ENCODE assay signal across 9 mouse cellular contexts in genomic region chr10:37014274-37015107, GRCm38 (mm10). TPM values are rescaled to one million over a fixed set of nuclear protein-coding genes. Genes with fewer than 3 reads are reported as not detected.
A peak's percentile ranks its signal among the peaks of the same experiment; 100 is the strongest.
DNase-seq lines count a peak whose midpoint lies in the region; ATAC-seq and TF ChIP-seq lines count a peak whose summit lies in the region.
"Had no signal": no experiment of that assay in that cellular context is flagged by ENCODE, and none has a peak within 500 bp of the region (broad histone marks: within the 10 kb centered on the region; RNA-seq: fewer than 3 reads in every experiment).

No protein-coding gene starts in this region.

- WGBS in lung, embryonic 16.5 days, result 50% methylated on average over 8 of the region's 8 CpGs

- peak; percentile 70 for DNase-seq in ES-E14 (ENCODE audit: low read depth, low spot score)
- DNase-seq in adrenal gland, postnatal 10 days, result peak; percentile 80
- DNase-seq in embryo, embryonic 9.5 days (ENCODE audit: extremely low spot score), result peak; percentile 62
- DNase-seq in heart, postnatal 14 days, result peak; percentile 74 to 82
- peak; percentile 57 to 84 for DNase-seq in kidney, postnatal 36 days
- DNase-seq in retina, adult 2 months (ENCODE audit: low read depth, low spot score), result peak; percentile 43

- H3K27me3 ChIP-seq in lung, embryonic 16.5 days (ENCODE audit: control insufficient read depth, insufficient read depth, low read depth, low read length), result no peaks in the 10 kb centered on the region
- H3K27me3 ChIP-seq: megakaryocyte, embryonic 14.5 days had no signal

- no peaks in the 10 kb centered on the region for H3K9me3 ChIP-seq in ES-E14 (ENCODE audit: control insufficient read depth, insufficient read depth, low read depth, low read length)
- H3K9me3 ChIP-seq in lung, embryonic 16.5 days (ENCODE audit: control insufficient read depth, low read length), result no peaks in the 10 kb centered on the region
- H3K9me3 ChIP-seq: megakaryocyte, embryonic 14.5 days had no signal

- no peaks in the 10 kb centered on the region for H3K36me3 ChIP-seq in ES-E14 (ENCODE audit: control insufficient read depth, insufficient read depth, low read length, poor library complexity, severe bottlenecking)
- H3K36me3 ChIP-seq in lung, embryonic 16.5 days (ENCODE audit: control insufficient read depth, insufficient read depth, low read length), result no peaks in the 10 kb centered on the region

- in situ Hi-C loops in ES-E14 (cut with MboI; ENCODE audit: low sequenced_read_pairs in 2 of 2, unreplicated experiment in 2 of 2), result no loop called here

- no peak overlapping the region for H3K27ac ChIP-seq in ES-E14 (ENCODE audit: insufficient read depth, low read depth, low read length, poor library complexity, severe bottlenecking)
- no peak overlapping the region for H3K27ac ChIP-seq in lung, embryonic 16.5 days (ENCODE audit: low read length)

- no peak overlapping the region for H3K4me3 ChIP-seq in ES-E14 (ENCODE audit: insufficient read depth in 1 of 2, low read depth in 1 of 2, low read length in 2 of 2, poor library complexity in 1 of 2, severe bottlenecking in 1 of 2)
- no peak overlapping the region for H3K4me3 ChIP-seq in lung, embryonic 16.5 days (ENCODE audit: low read length)
- H3K4me3 ChIP-seq: megakaryocyte, embryonic 14.5 days had no signal

- peak; percentile 82 for ATAC-seq in lung, embryonic 16.5 days (ENCODE audit: low read depth)
- no peak for ATAC-seq in monocyte, adult 5-6 weeks (replicated peaks; ENCODE audit: insufficient number of reproducible peaks, low FRiP score, low TSS enrichment, poor library complexity, severe bottlenecking)

- no peak overlapping the region for H3K9ac ChIP-seq in ES-E14 (ENCODE audit: insufficient read depth, low read depth, low read length, poor library complexity, severe bottlenecking)
- H3K9ac ChIP-seq in lung, embryonic 16.5 days (ENCODE audit: low read length), result no peak overlapping the region

- H3K4me1 ChIP-seq in ES-E14 (ENCODE audit: control insufficient read depth in 2 of 2, insufficient read depth in 2 of 2, low read length in 2 of 2, poor library complexity in 1 of 2), result peaks cover 0 to 3% of the 10 kb centered on the region in 2 experiments; a peak in 1 of 4 replicates
- H3K4me1 ChIP-seq in lung, embryonic 16.5 days (replicated peaks; ENCODE audit: control insufficient read depth, insufficient read depth, low read length), result no peaks in the 10 kb centered on the region
- H3K4me1 ChIP-seq: megakaryocyte, embryonic 14.5 days had no signal

- H3K4me2 ChIP-seq in lung, embryonic 16.5 days (ENCODE audit: low read depth, low read length), result no peak overlapping the region

- intact Hi-C loops in heart, postnatal 14 days (cut with DNase I), result loop anchor here (2.0 to 5.0 kb wide), 4 partner anchors 58 to 1834 kb away; partner anchors contain the start of gene Marcks

TF ChIP-seq in ES-E14, 5 proteins besides CTCF, POLR2A, EP300 and RAD21:
- no peak for TF ChIP-seq HCFC1 (IDR thresholded peaks at IDR 0.05; ENCODE audit: borderline replicate concordance, insufficient read depth, low read length)
- peak; percentile 94 for TF ChIP-seq ZC3H11A (IDR thresholded peaks at IDR 0.05; ENCODE audit: borderline replicate concordance, low read depth, low read length)

RNA-seq across cellular contexts. Expression of gene Hdac2, which starts 40.1 kb away (rescaled TPM):
- 57.8 and 91.3 TPM in 2 replicates for total RNA-seq in ES-E14 (2012; rRNA removed)
- 10 to 100 TPM; 86.9 to 96.2 TPM for total RNA-seq in adrenal gland, postnatal 10 days (2021)
- total RNA-seq in heart, postnatal 14 days (2021), result 10 to 100 TPM; 59.9 to 65.8 TPM
- polyA plus RNA-seq in lung, embryonic 16.5 days (2015; fragmentation: Nextera tagmentation; extraction: Ambion mirVana), result 165 and 183 TPM in 2 replicates
- 32.7 to 68.2 TPM (median 46.8 TPM) in 3 replicates for total RNA-seq in monocyte, adult 5-6 weeks (2017)
